Mouse (Mus musculus) heart, postnatal 0 days (tissue): ENCODE results near the gene Islr.

Source experiments
- CTCF ChIP-seq: IDR thresholded peaks from 2 replicates; pipeline ENCODE4 v1.5.1; 2016; ENCODE audit warnings: antibody characterized with exemption, control low read depth, low read depth
- EP300 ChIP-seq: IDR thresholded peaks from 2 replicates; pipeline ENCODE4 v1.6.1; 2016; ENCODE audit warnings: antibody characterized with exemption, low read depth

GRCm38 (mm10) chr9:58184456-58184855 lies 19.6 kb downstream of the Islr start:
- TF ChIP-seq EP300 (no peak), CTCF (no peak)
